Mouse (Mus musculus): ENCODE data around the gene Henmt1. TPM values are rescaled to one million over a fixed set of nuclear protein-coding genes. Genes with fewer than 3 reads are reported as not detected.

The Henmt1 gene
- polyA plus RNA-seq, 1 experiment = not detected

DNA sequence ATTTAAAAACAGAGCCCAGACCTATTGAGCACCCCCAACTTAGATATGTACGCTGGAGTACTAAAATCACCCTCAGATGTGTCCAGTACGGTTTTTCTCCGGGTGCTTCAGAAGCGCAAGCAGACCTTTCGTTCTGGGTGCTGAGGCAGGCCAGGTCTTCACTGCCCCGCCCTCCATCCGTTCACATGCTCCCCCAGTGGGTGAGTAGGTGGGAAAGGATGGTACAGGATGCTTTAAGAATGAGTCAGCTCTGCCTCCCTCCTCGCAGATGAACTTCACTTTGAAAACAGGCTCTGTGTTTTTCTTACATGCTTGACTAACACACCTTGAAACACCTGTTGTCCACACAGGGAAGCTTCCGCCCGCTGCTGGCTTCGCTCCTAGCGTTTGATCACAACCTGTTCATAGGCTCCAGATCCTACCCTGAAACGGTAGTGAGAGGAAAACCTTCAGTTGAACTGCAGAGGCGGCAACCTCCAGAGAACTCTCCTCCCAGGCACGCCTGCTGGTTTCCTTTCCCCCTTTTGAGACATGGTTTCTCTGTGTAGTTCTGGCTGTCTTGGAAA is 35.3 kb downstream of the Henmt1 start:
- Histone ChIP-seq H3K79me2 (ENCODE audit: control insufficient read depth, insufficient read depth) (no peaks in the 10 kb centered on the region), H3K4me2 (ENCODE audit: low read depth) (no peak overlapping the region), H3K4me3 (no peak overlapping the region), H3K36me3 (ENCODE audit: control insufficient read depth, insufficient read depth) (peaks cover 3% of the 10 kb centered on the region), H3K27me3 (ENCODE audit: control insufficient read depth, insufficient read depth, insufficient read length) (no peaks in the 10 kb centered on the region), H3ac (ENCODE audit: control insufficient read depth, insufficient read length) (no peak overlapping the region)
- TF ChIP-seq MYOD1 (IDR thresholded peaks at IDR 0.05; ENCODE audit: control insufficient read depth in 1 of 3, insufficient read length in 2 of 3, low read depth in 2 of 3) (no peak), TCF3 (IDR thresholded peaks at IDR 0.05; ENCODE audit: insufficient read length, low read depth) (no peak), REST (IDR thresholded peaks at IDR 0.05; ENCODE audit: insufficient read depth, insufficient read length) (no peak), POLR2A (IDR thresholded peaks at IDR 0.05; ENCODE audit: insufficient read length, low read depth) (no peak), MYOG (IDR thresholded peaks at IDR 0.05; ENCODE audit: control insufficient read depth in 1 of 3, insufficient read depth in 1 of 3, insufficient read length in 2 of 3, low read depth in 2 of 3) (no peak), MAX (IDR thresholded peaks at IDR 0.05; ENCODE audit: low read depth) (no peak), CEBPB (IDR thresholded peaks at IDR 0.05; ENCODE audit: insufficient read depth, poor library complexity, severe bottlenecking) (no peak), TCF12 (IDR thresholded peaks at IDR 0.05; ENCODE audit: insufficient read depth, poor library complexity, severe bottlenecking) (no peak), SRF (IDR thresholded peaks at IDR 0.05; ENCODE audit: control insufficient read depth, insufficient read length, low read depth) (no peak)

DNA sequence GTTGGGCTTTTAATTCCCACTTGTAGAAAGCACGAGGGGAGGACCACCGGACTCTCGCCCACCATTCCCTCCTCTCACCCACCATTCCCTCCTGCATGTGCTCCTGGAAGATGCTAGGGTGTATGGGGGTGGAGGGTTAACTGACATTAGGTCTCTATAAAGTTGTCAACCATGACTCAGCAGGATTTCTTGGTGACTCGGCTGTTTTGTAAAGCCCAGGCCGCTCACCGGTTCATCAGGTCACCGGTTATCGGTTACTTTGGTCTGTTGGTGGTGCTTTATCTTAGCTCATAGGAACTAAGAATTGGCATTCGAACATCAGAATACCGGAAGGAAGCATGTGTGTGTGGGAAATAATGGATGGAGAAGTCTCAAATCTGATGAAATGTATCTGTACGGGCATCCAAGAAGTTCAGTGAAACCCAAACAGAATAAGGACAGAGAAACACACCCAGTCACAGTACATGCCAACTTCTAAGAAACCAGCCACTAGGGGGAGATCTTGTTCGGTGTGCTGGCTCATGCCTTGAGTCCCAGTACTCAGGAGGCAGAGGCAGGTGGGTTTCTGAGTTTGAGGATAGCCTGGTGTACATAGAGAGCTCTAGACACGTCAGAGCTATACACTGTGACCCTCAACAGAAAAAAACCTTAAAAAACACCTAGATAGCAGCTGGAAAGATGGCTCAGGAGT is 37.8 kb downstream of the Henmt1 start:
- Histone ChIP-seq H3K36me3 (ENCODE audit: control insufficient read depth, insufficient read depth) (peaks cover 7% of the 10 kb centered on the region), H3ac (ENCODE audit: control insufficient read depth, insufficient read length) (no peak overlapping the region), H3K27me3 (ENCODE audit: control insufficient read depth, insufficient read depth, insufficient read length) (no peaks in the 10 kb centered on the region), H3K79me2 (ENCODE audit: control insufficient read depth, insufficient read depth) (no peaks in the 10 kb centered on the region), H3K4me3 (no peak overlapping the region), H3K4me2 (ENCODE audit: low read depth) (no peak overlapping the region)
- TF ChIP-seq MYOG (IDR thresholded peaks at IDR 0.05; ENCODE audit: control insufficient read depth in 1 of 3, insufficient read depth in 1 of 3, insufficient read length in 2 of 3, low read depth in 2 of 3) (no peak), SRF (IDR thresholded peaks at IDR 0.05; ENCODE audit: control insufficient read depth, insufficient read length, low read depth) (no peak), TCF3 (IDR thresholded peaks at IDR 0.05; ENCODE audit: insufficient read length, low read depth) (no peak), TCF12 (IDR thresholded peaks at IDR 0.05; ENCODE audit: insufficient read depth, poor library complexity, severe bottlenecking) (no peak), POLR2AphosphoS2 (IDR thresholded peaks at IDR 0.05; ENCODE audit: insufficient read length, low read depth) (no peak), MAX (IDR thresholded peaks at IDR 0.05; ENCODE audit: low read depth) (no peak), E2F4 (IDR thresholded peaks at IDR 0.05; ENCODE audit: insufficient read depth) (no peak), MYOD1 (IDR thresholded peaks at IDR 0.05; ENCODE audit: control insufficient read depth in 1 of 3, insufficient read length in 2 of 3, low read depth in 2 of 3) (no peak), POLR2A (IDR thresholded peaks at IDR 0.05; ENCODE audit: insufficient read length, low read depth) (no peak), CEBPB (IDR thresholded peaks at IDR 0.05; ENCODE audit: insufficient read depth, poor library complexity, severe bottlenecking) (no peak), USF1 (IDR thresholded peaks at IDR 0.05; ENCODE audit: low read depth) (no peak)

DNA sequence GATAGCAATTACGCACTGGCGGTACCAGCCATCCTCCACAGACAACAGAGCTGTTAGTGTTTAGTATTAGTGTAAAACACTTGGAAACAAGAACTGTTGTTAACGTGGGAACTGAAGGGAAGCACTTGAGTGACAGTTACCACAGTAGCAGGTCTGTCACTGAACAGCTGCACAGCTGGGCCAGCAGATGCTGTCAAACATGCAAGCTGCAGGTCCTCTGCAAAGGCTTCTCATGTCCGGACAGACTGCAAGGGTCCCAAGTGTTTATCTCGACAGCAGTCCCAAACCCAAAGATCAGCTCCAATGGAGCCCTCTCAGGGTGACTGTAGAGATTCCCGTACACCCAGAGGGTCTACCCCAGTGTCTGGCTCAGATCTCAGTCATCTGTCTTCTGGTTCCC is 42.3 kb downstream of the Henmt1 start:
- Histone ChIP-seq H3K36me3 (ENCODE audit: control insufficient read depth, insufficient read depth) (peaks cover 7% of the 10 kb centered on the region), H3K79me2 (ENCODE audit: control insufficient read depth, insufficient read depth) (no peaks in the 10 kb centered on the region)
- no peak for TF ChIP-seq TCF3 (IDR thresholded peaks at IDR 0.05; ENCODE audit: insufficient read length, low read depth)
- no peak for TF ChIP-seq CEBPB (IDR thresholded peaks at IDR 0.05; ENCODE audit: insufficient read depth, poor library complexity, severe bottlenecking)
- no peak for TF ChIP-seq MYOG (IDR thresholded peaks at IDR 0.05; ENCODE audit: control insufficient read depth in 1 of 3, insufficient read depth in 1 of 3, insufficient read length in 2 of 3, low read depth in 2 of 3)
- TF ChIP-seq TCF12 (IDR thresholded peaks at IDR 0.05; ENCODE audit: insufficient read depth, poor library complexity, severe bottlenecking) = no peak
- no peak for TF ChIP-seq REST (IDR thresholded peaks at IDR 0.05; ENCODE audit: insufficient read depth, insufficient read length)
- TF ChIP-seq MAX (IDR thresholded peaks at IDR 0.05; ENCODE audit: low read depth) = no peak
- no peak for TF ChIP-seq POLR2AphosphoS2 (IDR thresholded peaks at IDR 0.05; ENCODE audit: insufficient read length, low read depth)
- no peak for TF ChIP-seq E2F4 (IDR thresholded peaks at IDR 0.05; ENCODE audit: insufficient read depth)

DNA sequence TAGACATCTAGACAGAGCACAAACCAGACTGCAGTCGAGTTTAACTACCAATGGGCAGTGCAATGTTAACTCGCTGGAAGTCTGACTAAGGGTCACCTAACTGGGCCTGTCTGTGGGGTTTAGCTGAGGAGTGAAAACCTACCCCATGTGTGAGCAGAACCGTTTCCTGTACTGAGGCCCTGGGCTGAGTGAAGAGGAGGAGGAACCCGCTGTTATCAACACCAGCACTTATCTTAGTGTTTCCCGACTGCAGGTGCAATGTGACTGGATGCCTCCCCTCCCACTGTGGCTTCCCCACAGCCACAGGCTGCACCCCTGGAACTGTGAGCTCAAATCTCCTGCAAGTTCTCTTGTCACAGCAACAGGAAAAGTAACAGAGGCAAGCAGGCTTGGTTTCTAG is 44.3 kb downstream of the Henmt1 start:
- no peak for TF ChIP-seq MYOG (IDR thresholded peaks at IDR 0.05; ENCODE audit: control insufficient read depth in 1 of 3, insufficient read depth in 1 of 3, insufficient read length in 2 of 3, low read depth in 2 of 3)
- TF ChIP-seq MYOD1 (IDR thresholded peaks at IDR 0.05; ENCODE audit: control insufficient read depth in 1 of 3, insufficient read length in 2 of 3, low read depth in 2 of 3) = no peak
- peaks cover 7% of the 10 kb centered on the region for H3K36me3 ChIP-seq (ENCODE audit: control insufficient read depth, insufficient read depth)
- no peaks in the 10 kb centered on the region for H3K79me2 ChIP-seq (ENCODE audit: control insufficient read depth, insufficient read depth)

More for the DNA sequence above, 42.3 kb downstream of the Henmt1 start:
- Histone ChIP-seq H3ac (ENCODE audit: control insufficient read depth, insufficient read length) (no peak overlapping the region), H3K27me3 (ENCODE audit: control insufficient read depth, insufficient read depth, insufficient read length) (no peaks in the 10 kb centered on the region), H3K4me3 (no peak overlapping the region), H3K4me2 (ENCODE audit: low read depth) (no peak overlapping the region)

GRCm38 (mm10) chr3:108986534-108986933 is 46.9 kb downstream of the Henmt1 start:
- no peak overlapping the region for H3K4me2 ChIP-seq (ENCODE audit: low read depth)
- no peak overlapping the region for H3K4me3 ChIP-seq
- H3ac ChIP-seq (ENCODE audit: control insufficient read depth, insufficient read length) = no peak overlapping the region
- H3K79me2 ChIP-seq (ENCODE audit: control insufficient read depth, insufficient read depth) = no peaks in the 10 kb centered on the region
- no peaks in the 10 kb centered on the region for H3K27me3 ChIP-seq (ENCODE audit: control insufficient read depth, insufficient read depth, insufficient read length)
- TF ChIP-seq E2F4 (IDR thresholded peaks at IDR 0.05; ENCODE audit: insufficient read depth) (no peak), USF1 (IDR thresholded peaks at IDR 0.05; ENCODE audit: low read depth) (no peak), REST (IDR thresholded peaks at IDR 0.05; ENCODE audit: insufficient read depth, insufficient read length) (no peak), TCF12 (IDR thresholded peaks at IDR 0.05; ENCODE audit: insufficient read depth, poor library complexity, severe bottlenecking) (no peak), SRF (IDR thresholded peaks at IDR 0.05; ENCODE audit: control insufficient read depth, insufficient read length, low read depth) (no peak), POLR2AphosphoS2 (IDR thresholded peaks at IDR 0.05; ENCODE audit: insufficient read length, low read depth) (no peak), MYOD1 (IDR thresholded peaks at IDR 0.05; ENCODE audit: control insufficient read depth in 1 of 3, insufficient read length in 2 of 3, low read depth in 2 of 3) (no peak), CEBPB (IDR thresholded peaks at IDR 0.05; ENCODE audit: insufficient read depth, poor library complexity, severe bottlenecking) (no peak), POLR2A (IDR thresholded peaks at IDR 0.05; ENCODE audit: insufficient read length, low read depth) (no peak), TCF3 (IDR thresholded peaks at IDR 0.05; ENCODE audit: insufficient read length, low read depth) (no peak), MAX (IDR thresholded peaks at IDR 0.05; ENCODE audit: low read depth) (no peak), MYOG (IDR thresholded peaks at IDR 0.05; ENCODE audit: control insufficient read depth in 1 of 3, insufficient read depth in 1 of 3, insufficient read length in 2 of 3, low read depth in 2 of 3) (no peak)
- H3K36me3 ChIP-seq (ENCODE audit: control insufficient read depth, insufficient read depth) = no peaks in the 10 kb centered on the region

More for the DNA sequence above, 44.3 kb downstream of the Henmt1 start:
- Histone ChIP-seq H3K27me3 (ENCODE audit: control insufficient read depth, insufficient read depth, insufficient read length) (no peaks in the 10 kb centered on the region), H3K4me3 (no peak overlapping the region), H3ac (ENCODE audit: control insufficient read depth, insufficient read length) (no peak overlapping the region), H3K4me2 (ENCODE audit: low read depth) (no peak overlapping the region)

Data from myocyte (in vitro differentiated cells).